In the genomic region with DNA sequence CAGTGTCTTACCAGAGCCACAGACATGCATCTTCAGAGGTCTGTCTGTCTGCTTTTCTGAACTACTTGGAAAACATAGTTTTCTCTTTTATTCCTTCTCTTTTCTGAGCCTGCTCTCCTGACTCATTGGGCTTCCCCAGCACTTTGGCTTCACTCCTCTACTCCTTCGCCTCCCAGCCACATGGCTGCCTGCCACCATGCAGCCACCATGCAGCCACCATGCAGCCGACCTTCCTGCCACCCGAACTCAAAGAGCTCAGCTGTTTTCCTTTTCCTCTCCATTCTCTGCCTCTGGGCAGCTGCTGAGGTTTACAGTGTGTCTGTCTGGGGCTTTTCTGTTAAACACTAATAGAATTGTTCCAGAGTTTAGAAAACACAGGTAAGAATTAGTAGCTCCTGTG, we compare ENCODE assay signal across 25 mouse cellular contexts. TPM values are rescaled to one million over a fixed set of nuclear protein-coding genes. Genes with fewer than 3 reads are reported as not detected.
DNase-seq lines count a peak whose midpoint lies in the region; ATAC-seq and TF ChIP-seq lines count a peak whose summit lies in the region.
"Had no signal": no experiment of that assay in that cellular context is flagged by ENCODE, and none has a peak within 500 bp of the region (broad histone marks: within the 10 kb centered on the region; RNA-seq: fewer than 3 reads in every experiment).

No protein-coding gene starts in this region.

- no peak overlapping the region for H3K9ac ChIP-seq in heart, embryonic 12.5 days
- H3K9ac ChIP-seq: forebrain, embryonic 13.5 days; hindbrain, embryonic 14.5 days; liver, embryonic 12.5 days; liver, postnatal 0 days; midbrain, embryonic 13.5 days; neural tube, embryonic 13.5 days had no signal

- peaks cover 12% of the 10 kb centered on the region; the same call in 1 of the 2 replicates for H3K36me3 ChIP-seq in heart, embryonic 12.5 days
- H3K36me3 ChIP-seq: G1E; liver, embryonic 12.5 days had no signal

- H3K9me3 ChIP-seq in heart, embryonic 12.5 days (replicated peaks) = 0 out of 2 replicates have a peak, but pooled peaks cover 2% of the 10 kb centered on the region
- H3K9me3 ChIP-seq: forebrain, embryonic 13.5 days; G1E; liver, embryonic 12.5 days; midbrain, embryonic 13.5 days; neural tube, embryonic 13.5 days had no signal

- H3K27me3 ChIP-seq in heart, embryonic 12.5 days (replicated peaks) = no peaks in the 10 kb centered on the region
- H3K27me3 ChIP-seq: forebrain, embryonic 13.5 days; liver, embryonic 12.5 days; midbrain, embryonic 13.5 days; neural tube, embryonic 13.5 days had no signal

- ATAC-seq in heart, embryonic 12.5 days (ENCODE audit: insufficient number of reproducible peaks, low FRiP score) = no peak
- ATAC-seq: forebrain, embryonic 13.5 days; intestine, postnatal 0 days; liver, embryonic 12.5 days; liver, postnatal 0 days; lung, postnatal 0 days; midbrain, embryonic 13.5 days had no signal

- H3K4me2 ChIP-seq in heart, embryonic 12.5 days = no peak overlapping the region
- H3K4me2 ChIP-seq: forebrain, embryonic 13.5 days; hindbrain, embryonic 14.5 days; liver, embryonic 12.5 days; midbrain, embryonic 13.5 days; neural tube, embryonic 13.5 days had no signal

- H3K4me1 ChIP-seq in heart, embryonic 12.5 days (replicated peaks) = peaks cover 13% of the 10 kb centered on the region; the same call in 1 of the 2 replicates
- H3K4me1 ChIP-seq: forebrain, embryonic 13.5 days; liver, embryonic 12.5 days; midbrain, embryonic 13.5 days; neural tube, embryonic 13.5 days had no signal

- H3K4me3 ChIP-seq in gastrocnemius, adult 2 months = no peak overlapping the region
- H3K4me3 ChIP-seq in heart, embryonic 12.5 days = no peak overlapping the region
- H3K4me3 ChIP-seq: forebrain, embryonic 13.5 days; heart, adult 2 months; left cerebral cortex, adult 2 months; liver, embryonic 12.5 days; midbrain, embryonic 13.5 days; neural tube, embryonic 13.5 days had no signal

- 69% methylated on average over 3 of the region's 3 CpGs for WGBS in heart, embryonic 12.5 days

- DNase-seq in gastrocnemius, adult 2 months = peak; percentile 28
- no peak for DNase-seq in gastrocnemius, postnatal 25 days
- DNase-seq in heart, postnatal 14 days = peak; percentile 6 to 16
- DNase-seq in 3134 (ENCODE audit: extremely low read depth, insufficient read length, low spot score) (peak; percentile 14), 3T3-L1 (ENCODE audit: low read depth, low spot score) (peak; percentile 20)
- DNase-seq in thymus, postnatal 14 days = no peak
- DNase-seq: adrenal gland, adult 8-10 months; cerebellum, adult 8-10 months; kidney, adult 9 months; kidney, postnatal 14 days; liver, postnatal 0 days; thymus, adult 2 months; thymus, postnatal 4 days had no signal

- H3K27ac ChIP-seq in gastrocnemius, adult 2 months = no peak overlapping the region
- no peak overlapping the region for H3K27ac ChIP-seq in heart, embryonic 12.5 days (ENCODE audit: poor library complexity, severe bottlenecking)
- H3K27ac ChIP-seq: forebrain, embryonic 13.5 days; heart, adult 2 months; hindbrain, embryonic 14.5 days; left cerebral cortex, adult 2 months; liver, embryonic 12.5 days; macrophage; midbrain, embryonic 13.5 days; neural tube, embryonic 13.5 days had no signal

- TF ChIP-seq CTCF in gastrocnemius, adult 2 months (IDR thresholded peaks at IDR 0.05) = no peak

- intact Hi-C loops in gastrocnemius, adult 2 months (cut with DNase I) = no loop called here
- intact Hi-C loops in heart, postnatal 14 days (cut with DNase I) = no loop called here

RNA-seq across cellular contexts. Expression of gene Hectd2, which starts 19.5 kb away (rescaled TPM):
- 1 to 10 TPM; 5.5 to 6.8 TPM for total RNA-seq in gastrocnemius, adult 2 months (2021)
- 1 to 10 TPM; 2.9 to 4.7 TPM for total RNA-seq in gastrocnemius, postnatal 25 days (2021)
- 1 to 10 TPM; 2.0 to 2.8 TPM for total RNA-seq in heart, postnatal 14 days (2021)
- 9.6 and 10.7 TPM in 2 replicates for polyA plus RNA-seq in heart, embryonic 12.5 days (2016; fragmentation: Nextera tagmentation; extraction: Ambion mirVana)

Comparison
In these comparisons a context has a peak if more than half of its experiments do, and no peak if none do; other contexts are left out.
1. DNase-seq: peak in gastrocnemius, adult 2 months (single experiment), heart, postnatal 14 days (2 of 2), 3134 (single experiment) and 3T3-L1 (single experiment); none in gastrocnemius, postnatal 25 days (single experiment) and thymus, postnatal 14 days (single experiment).